Mouse (Mus musculus): ENCODE data around the gene Rims3. TPM values are rescaled to one million over a fixed set of nuclear protein-coding genes. Genes with fewer than 3 reads are reported as not detected.
A peak's percentile ranks its signal among the peaks of the same experiment; 100 is the strongest.

The Rims3 gene
- total RNA-seq, 1 experiment from 2014 or later: 0.30 TPM

GRCm38 (mm10) chr4:120912866-120913265 lies 58.2 kb downstream of the Rims3 start:
- ATAC-seq (replicated peaks in 1 of 2; ENCODE audit: insufficient read depth in 1 of 2, low FRiP score in 2 of 2, low TSS enrichment in 1 of 2, low read depth in 1 of 2, poor library complexity in 2 of 2, severe bottlenecking in 2 of 2): no peak

- no peak for ATAC-seq (replicated peaks in 1 of 2; ENCODE audit: insufficient read depth in 1 of 2, low FRiP score in 2 of 2, low TSS enrichment in 1 of 2, low read depth in 1 of 2, poor library complexity in 2 of 2, severe bottlenecking in 2 of 2)
Measured at GRCm38 (mm10) chr4:120913443-120913842, 58.8 kb downstream of the Rims3 start.

DNA sequence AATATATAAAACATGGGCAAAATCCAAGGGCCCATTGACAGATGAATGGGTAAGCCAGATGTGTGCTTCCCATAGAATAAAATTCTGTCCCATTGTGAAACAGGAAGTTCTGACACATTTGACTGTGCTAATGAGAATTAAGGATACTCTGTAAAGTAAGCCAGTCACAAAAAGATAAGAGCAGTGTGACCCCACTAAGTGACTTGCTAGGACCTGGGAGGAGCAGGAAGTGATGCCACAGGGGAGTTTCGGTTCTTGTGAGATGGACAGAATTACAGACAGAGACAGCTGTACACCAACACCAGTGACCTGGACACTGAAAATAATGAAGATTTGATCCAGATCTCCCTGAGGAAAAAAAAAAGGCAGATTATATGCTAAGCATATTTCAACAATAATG lies 59.2 kb downstream of the Rims3 start:
- ATAC-seq (replicated peaks in 1 of 2; ENCODE audit: insufficient read depth in 1 of 2, low FRiP score in 2 of 2, low TSS enrichment in 1 of 2, low read depth in 1 of 2, poor library complexity in 2 of 2, severe bottlenecking in 2 of 2): no peak

DNA sequence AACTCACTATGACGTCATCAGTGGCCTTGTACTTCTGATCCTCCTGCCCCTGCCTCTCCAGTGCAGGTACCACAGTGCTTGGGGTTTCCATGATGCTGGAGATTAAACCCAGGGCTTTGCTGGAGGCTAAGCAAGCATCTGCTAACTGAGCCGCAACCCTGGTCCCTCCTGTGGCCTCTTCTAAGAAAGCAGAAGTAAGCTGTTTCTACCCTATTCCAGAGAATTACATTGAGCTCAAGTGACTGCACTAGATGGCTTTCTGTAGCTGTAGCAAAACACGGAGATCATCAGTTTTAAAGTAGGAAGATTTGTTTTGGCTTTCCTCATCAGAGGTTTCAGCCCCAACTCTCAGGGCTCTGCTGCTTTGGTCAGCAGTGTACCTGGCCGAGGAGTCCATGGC lies 59.9 kb downstream of the Rims3 start:
- ATAC-seq (replicated peaks in 1 of 2; ENCODE audit: insufficient read depth in 1 of 2, low FRiP score in 2 of 2, low TSS enrichment in 1 of 2, low read depth in 1 of 2, poor library complexity in 2 of 2, severe bottlenecking in 2 of 2): peak; percentile 80 to 87

DNA sequence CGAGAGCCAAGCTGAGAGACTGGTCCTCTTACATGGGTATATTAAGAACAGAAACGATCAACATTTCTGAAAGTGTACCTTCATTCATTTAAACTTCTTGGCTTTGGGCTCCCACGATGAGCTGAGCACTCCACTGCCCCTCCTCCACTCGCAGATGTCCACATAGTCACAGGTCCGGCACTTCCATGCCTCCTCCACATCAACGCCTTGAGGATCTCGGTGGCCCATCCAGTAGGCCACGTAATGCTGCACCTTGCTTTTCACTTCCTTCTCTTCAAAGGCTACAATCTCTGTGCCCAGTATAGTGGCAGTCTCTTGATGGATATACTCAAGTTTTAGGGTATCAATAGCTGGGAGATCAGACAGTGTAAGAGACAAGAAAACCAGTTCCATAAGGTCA lies 66.8 kb downstream of the Rims3 start:
- ATAC-seq (replicated peaks in 1 of 2; ENCODE audit: insufficient read depth in 1 of 2, low FRiP score in 2 of 2, low TSS enrichment in 1 of 2, low read depth in 1 of 2, poor library complexity in 2 of 2, severe bottlenecking in 2 of 2): no peak

DNA sequence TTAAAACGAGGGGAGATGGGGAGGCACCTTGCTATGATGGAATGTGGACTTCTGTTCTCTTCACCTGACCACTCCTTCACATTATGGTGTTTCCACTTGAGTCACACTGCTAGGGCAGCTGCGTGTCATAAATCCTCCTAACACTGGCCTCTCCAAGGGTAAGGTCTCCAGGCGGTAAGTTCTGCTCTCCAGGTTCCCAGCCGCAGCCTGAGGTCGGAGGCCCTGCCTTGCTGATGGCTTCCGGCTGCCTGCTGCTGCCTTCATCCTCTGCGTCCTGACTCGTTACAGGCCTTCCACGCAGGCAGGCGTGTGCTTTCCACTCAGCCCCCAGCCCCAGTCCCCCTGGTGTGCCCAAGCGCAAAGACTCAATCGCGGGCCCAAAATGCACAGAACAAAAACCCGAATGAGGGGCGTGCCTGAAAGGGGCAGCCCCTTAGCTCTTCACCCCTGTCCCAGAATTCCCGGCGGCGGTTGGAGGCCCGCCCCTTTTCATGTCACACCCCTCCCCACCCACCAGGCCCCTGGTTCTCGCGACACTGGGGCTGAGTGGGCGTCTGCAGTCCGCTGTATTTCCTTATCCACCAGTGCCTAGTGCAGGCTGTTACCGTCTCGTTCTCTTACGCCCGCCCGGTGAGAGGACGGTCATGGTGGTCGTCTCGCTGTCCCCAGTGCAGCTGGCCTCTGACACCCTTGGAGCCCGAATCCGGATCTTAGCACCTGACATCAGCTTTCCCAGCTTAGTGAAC lies 70.1 kb downstream of the Rims3 start, which contains the start of gene Exo5:
Exo5 (minus strand) TSS at position 464 of the 746 bp plus-strand sequence.
- ATAC-seq (replicated peaks in 1 of 2; ENCODE audit: insufficient read depth in 1 of 2, low FRiP score in 2 of 2, low TSS enrichment in 1 of 2, low read depth in 1 of 2, poor library complexity in 2 of 2, severe bottlenecking in 2 of 2): peak; percentile 98 to 99

DNA sequence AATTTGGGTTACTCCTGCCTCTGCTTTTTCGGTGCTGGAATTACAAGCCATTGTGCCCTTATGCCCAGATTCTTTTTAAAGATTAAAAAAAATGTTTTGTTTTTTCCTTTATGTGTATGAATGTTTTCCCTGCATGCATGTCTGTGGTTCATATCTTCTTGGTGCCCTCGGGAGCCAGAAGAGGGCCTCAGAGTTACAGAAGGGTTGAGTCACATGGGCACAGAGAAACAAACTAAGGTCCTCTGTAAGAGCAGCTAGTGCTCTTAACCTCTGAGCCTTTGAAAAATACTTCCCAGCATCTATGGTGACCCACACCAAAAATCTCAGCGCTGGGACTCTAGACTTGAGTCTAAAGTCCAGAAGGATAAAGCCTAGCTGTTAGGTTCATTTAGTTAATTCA lies 70.8 kb downstream of the Rims3 start:
- peak; percentile 56 to 63 for ATAC-seq (replicated peaks in 1 of 2; ENCODE audit: insufficient read depth in 1 of 2, low FRiP score in 2 of 2, low TSS enrichment in 1 of 2, low read depth in 1 of 2, poor library complexity in 2 of 2, severe bottlenecking in 2 of 2)

DNA sequence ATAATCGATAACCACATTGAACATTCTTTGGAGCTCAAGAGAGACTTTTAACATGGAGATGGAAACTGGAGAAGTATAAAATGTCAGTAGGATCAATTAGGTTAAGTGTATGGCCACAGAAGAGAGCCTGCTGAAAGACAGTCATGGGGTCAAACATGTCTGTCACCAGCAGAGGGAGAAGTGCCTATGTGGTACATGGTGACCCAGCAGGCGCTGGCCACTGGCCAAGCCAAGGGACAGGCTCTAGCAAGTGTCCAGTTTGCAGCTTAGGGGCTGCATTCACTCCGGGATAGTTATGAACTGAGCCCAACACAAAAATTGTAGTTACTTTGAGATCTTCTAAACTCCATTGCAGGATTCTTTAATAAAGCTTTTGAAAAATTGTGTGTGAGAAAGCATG lies 74.1 kb downstream of the Rims3 start:
- no peak for ATAC-seq (replicated peaks in 1 of 2; ENCODE audit: insufficient read depth in 1 of 2, low FRiP score in 2 of 2, low TSS enrichment in 1 of 2, low read depth in 1 of 2, poor library complexity in 2 of 2, severe bottlenecking in 2 of 2)

DNA sequence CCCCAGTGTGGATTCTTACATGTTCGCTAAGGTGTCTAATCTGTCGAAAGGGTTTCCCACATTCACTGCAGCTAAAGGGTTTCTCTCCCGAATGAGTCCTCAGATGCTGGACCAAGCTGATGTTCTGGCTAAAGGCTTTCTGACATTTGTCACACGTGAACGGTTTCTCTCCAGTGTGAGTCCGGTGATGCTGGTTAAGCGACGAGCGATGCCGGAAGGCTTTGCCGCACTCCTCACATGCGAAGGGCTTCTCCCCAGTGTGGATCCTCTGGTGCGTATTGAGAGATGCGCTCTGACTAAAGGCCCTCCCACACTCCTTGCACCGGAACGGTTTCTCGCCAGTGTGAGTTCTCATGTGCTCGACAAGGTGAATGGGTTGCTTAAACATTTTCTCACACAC lies 76.1 kb downstream of the Rims3 start:
- ATAC-seq (replicated peaks in 1 of 2; ENCODE audit: insufficient read depth in 1 of 2, low FRiP score in 2 of 2, low TSS enrichment in 1 of 2, low read depth in 1 of 2, poor library complexity in 2 of 2, severe bottlenecking in 2 of 2): no peak

GRCm38 (mm10) chr4:120935006-120935405 lies 80.4 kb downstream of the Rims3 start:
- ATAC-seq (replicated peaks in 1 of 2; ENCODE audit: insufficient read depth in 1 of 2, low FRiP score in 2 of 2, low TSS enrichment in 1 of 2, low read depth in 1 of 2, poor library complexity in 2 of 2, severe bottlenecking in 2 of 2): no peak

Other genes starting within 250 kb of the Rims3 start
- 0.56 and 2.3 TPM in 2 replicates for gene Cited4, start 188.2 kb upstream of the Rims3 start, total RNA-seq (2017)
- not detected in 2 replicates for gene Kcnq4, start 106.2 kb upstream of the Rims3 start, total RNA-seq (2017)
- gene Nfyc, start 23.2 kb upstream of the Rims3 start, total RNA-seq (2017): 49.2 and 64.7 TPM in 2 replicates
- 26.9 and 27.3 TPM in 2 replicates for gene Exo5, start 70.2 kb downstream of the Rims3 start, total RNA-seq (2017)
- 4.2 and 4.3 TPM in 2 replicates for gene Zfp69, start 96.9 kb downstream of the Rims3 start, total RNA-seq (2017)
- 50.3 and 52.8 TPM in 2 replicates for gene Smap2, start 162.4 kb downstream of the Rims3 start, total RNA-seq (2017)
- gene Col9a2, start 184.6 kb downstream of the Rims3 start, total RNA-seq (2017): 0.06 TPM in 1 of 2 replicates, not detected in the other
- gene Zmpste24, start 243.4 kb downstream of the Rims3 start, total RNA-seq (2017): 64.8 and 73.0 TPM in 2 replicates

Measured in hematopoietic stem cell, adult 5-6 weeks (primary cell).